Mouse (Mus musculus) thymus, adult 2 months (tissue): Measurements from ENCODE around the gene Ints13. TPM values are rescaled to one million over a fixed set of nuclear protein-coding genes. Genes with fewer than 3 reads are reported as not detected.

ENCODE experiments used
- DNase-seq: peaks from one replicate; pipeline ENCODE4 v3.0.0; 2021
- H3K27ac ChIP-seq: fragments of 200-500 bp; 2 replicates; pipeline ENCODE4 v1.5.1; 2012; ENCODE audit warnings: low read length, control low read depth; ENCODE audit not compliant: control insufficient read depth, insufficient read depth
- H3K27me3 ChIP-seq: fragments of 200-500 bp; 2 replicates; pipeline ENCODE4 v1.6.1; 2012; ENCODE audit warnings: mild to moderate bottlenecking, low read length, moderate library complexity, mixed read lengths; ENCODE audit not compliant: control insufficient read depth, insufficient read depth
- H3K36me3 ChIP-seq: fragments of 200-500 bp; 2 replicates; pipeline ENCODE4 v1.6.1; 2012; ENCODE audit warnings: mild to moderate bottlenecking, low read length, moderate library complexity; ENCODE audit not compliant: control insufficient read depth, insufficient read depth
- H3K4me1 ChIP-seq: fragments of 200-500 bp; replicated peaks from 2 replicates; pipeline ENCODE4 v1.6.1; 2012; ENCODE audit warnings: low read length; ENCODE audit not compliant: control insufficient read depth, insufficient read depth
- H3K4me3 ChIP-seq: fragments of 200-500 bp; 2 replicates; pipeline ENCODE4 v1.5.1; 2012; ENCODE audit warnings: mild to moderate bottlenecking, low read length, control low read depth, moderate library complexity; ENCODE audit not compliant: control insufficient read depth, insufficient read depth
- CTCF ChIP-seq: fragments of 200-500 bp; IDR thresholded peaks from 2 replicates; pipeline ENCODE4 v1.5.1; 2012; ENCODE audit warnings: mild to moderate bottlenecking, control low read depth, low read length, moderate library complexity, borderline replicate concordance; ENCODE audit not compliant: control insufficient read depth, poor library complexity, insufficient read depth; ENCODE audit errors: extremely low read depth
- POLR2A ChIP-seq: fragments of 200-500 bp; IDR thresholded peaks from 2 replicates; pipeline ENCODE4 v1.6.1; 2012; ENCODE audit warnings: mild to moderate bottlenecking, low read length, control low read depth, moderate library complexity; ENCODE audit not compliant: control insufficient read depth, poor library complexity, insufficient read depth; ENCODE audit errors: extremely low read depth
- WGBS: fragments of 180-500 bp; shearing (Covaris S2); methylation state at CpG from one replicate; pipeline ENCODE4 v1.1.7; 2018; 5-methylcytosine and 5-hydroxymethylcytosine counted together
- polyA plus RNA-seq: library from polyadenylated mRNA; depleted of rRNA; stranded (reverse); fragments of >200 nt; gene quantifications from 2 replicates; pipeline ENCODE4 v1.2.3, GENCODE M21; 2012

Ints13 gene
- polyA plus RNA-seq, 1 experiment, result 44.0 TPM

GRCm38 (mm10) chr6:146611385-146611784, 33.8 kb upstream of the Ints13 start:
- Histone ChIP-seq H3K27ac (no peak overlapping the region), H3K4me3 (no peak overlapping the region), H3K27me3 (no peaks in the 10 kb centered on the region), H3K36me3 (no peaks in the 10 kb centered on the region), H3K4me1 (no peaks in the 10 kb centered on the region)
- no peak for TF ChIP-seq CTCF
- TF ChIP-seq POLR2A, result no peak
- whole genome bisulfite sequencing, result 99% methylated on average over 6 of the region's 6 CpGs
- no peak for DNase-seq

GRCm38 (mm10) chr6:146603651-146604050, 26.0 kb upstream of the Ints13 start:
- peaks cover 50% of the 10 kb centered on the region for H3K36me3 ChIP-seq
- H3K4me3 ChIP-seq, result no peak overlapping the region
- TF ChIP-seq POLR2A (no peak), CTCF (no peak)
- WGBS, result 98% methylated on average over 10 of the region's 10 CpGs
- no peaks in the 10 kb centered on the region for H3K4me1 ChIP-seq
- no peak for DNase-seq
- no peaks in the 10 kb centered on the region for H3K27me3 ChIP-seq
- H3K27ac ChIP-seq, result no peak overlapping the region

- TF ChIP-seq POLR2A, result no peak
- no peak for TF ChIP-seq CTCF
- 84% methylated on average over 4 of the region's 4 CpGs for WGBS
- H3K27me3 ChIP-seq, result no peaks in the 10 kb centered on the region
- no peak for DNase-seq
- no peak overlapping the region for H3K4me3 ChIP-seq
- H3K4me1 ChIP-seq, result no peaks in the 10 kb centered on the region
- H3K27ac ChIP-seq, result no peak overlapping the region
- H3K36me3 ChIP-seq, result peaks cover 56% of the 10 kb centered on the region
Observed at GRCm38 (mm10) chr6:146602601-146603000, 25.0 kb upstream of the Ints13 start.

- peaks cover 43% of the 10 kb centered on the region for H3K36me3 ChIP-seq
- WGBS, result 66% methylated on average over 5 of the region's 5 CpGs
- H3K27ac ChIP-seq, result no peak overlapping the region
- no peak overlapping the region for H3K4me3 ChIP-seq
- H3K27me3 ChIP-seq, result no peaks in the 10 kb centered on the region
- H3K4me1 ChIP-seq, result peaks cover 8% of the 10 kb centered on the region
- TF ChIP-seq POLR2A, result no peak
- no peak for TF ChIP-seq CTCF
- DNase-seq, result no peak
Observed at GRCm38 (mm10) chr6:146585134-146585533, 7.5 kb upstream of the Ints13 start.

- Histone ChIP-seq H3K4me3 (no peak overlapping the region), H3K36me3 (peaks cover 27% of the 10 kb centered on the region), H3K27ac (no peak overlapping the region), H3K27me3 (no peaks in the 10 kb centered on the region), H3K4me1 (peaks cover 10% of the 10 kb centered on the region)
- DNase-seq, result no peak
- WGBS, result 53% methylated on average over 2 of the region's 2 CpGs
- TF ChIP-seq POLR2A (no peak), CTCF (no peak)
Observed at GRCm38 (mm10) chr6:146583366-146584046, 5.9 kb upstream of the Ints13 start.

- TF ChIP-seq POLR2A, result no peak
- no peak for TF ChIP-seq CTCF
- no peaks in the 10 kb centered on the region for H3K27me3 ChIP-seq
- 2% methylated on average over 2 of the region's 2 CpGs for WGBS
- DNase-seq, result peak; percentile 23
- no peaks in the 10 kb centered on the region; the same call in 1 of the 2 replicates for H3K36me3 ChIP-seq
- H3K4me1 ChIP-seq, result peaks cover 12% of the 10 kb centered on the region
- H3K4me3 ChIP-seq, result no peak overlapping the region
- no peak overlapping the region for H3K27ac ChIP-seq
Observed at GRCm38 (mm10) chr6:146580381-146580926, 2.8 kb upstream of the Ints13 start.
